Mouse (Mus musculus): ENCODE measurements at regions not wholly inside any gene's neighbourhood (a gene's known extent, or its start where the extent isn't known, plus 50 kb on each side); places are given as distances from the start of the nearest gene placed in this dataset.

DNA sequence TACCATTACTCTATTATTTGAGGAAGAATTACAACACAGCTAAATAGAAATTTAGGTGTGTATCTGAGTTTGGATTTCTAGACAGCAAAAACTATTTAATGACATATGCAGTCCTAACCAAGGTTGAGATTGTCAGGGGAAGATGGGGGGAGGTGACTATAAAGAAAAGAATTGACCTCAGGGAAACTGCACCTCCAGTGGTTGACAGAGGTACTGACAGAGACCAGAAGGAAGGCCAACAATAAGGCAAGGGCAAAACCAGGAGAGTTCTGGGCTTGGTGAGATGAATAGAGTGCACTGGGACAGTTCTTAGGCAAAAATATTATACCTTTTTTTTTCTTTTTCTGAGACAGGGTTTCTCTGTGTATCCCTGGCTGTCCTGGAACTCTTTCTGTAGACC, 280.2 kb upstream of the Camk1g start:
- peak; percentile 42; the same call in 1 of the 2 replicates for TF ChIP-seq CTCF (IDR thresholded peaks at IDR 0.05; ENCODE audit: low read depth)
- no peaks in the 10 kb centered on the region for H3K27me3 ChIP-seq (replicated peaks; ENCODE audit: control insufficient read depth, insufficient read depth, low read length)
- no peak overlapping the region for H3K27ac ChIP-seq (ENCODE audit: low read depth, low read length)
- no peaks in the 10 kb centered on the region for H3K36me3 ChIP-seq (ENCODE audit: control insufficient read depth, insufficient read depth)
- no peak overlapping the region for H3K4me3 ChIP-seq (ENCODE audit: low read depth, low read length)
- no peak overlapping the region for H3K4me2 ChIP-seq (replicated peaks; ENCODE audit: low read depth)
- H3K9ac ChIP-seq (ENCODE audit: low read depth, low read length) = no peak overlapping the region
- no peak for ATAC-seq
- no peaks in the 10 kb centered on the region for H3K9me3 ChIP-seq (ENCODE audit: control insufficient read depth)
- no peaks in the 10 kb centered on the region for H3K4me1 ChIP-seq (replicated peaks; ENCODE audit: control insufficient read depth, insufficient read depth, low read length)

DNA sequence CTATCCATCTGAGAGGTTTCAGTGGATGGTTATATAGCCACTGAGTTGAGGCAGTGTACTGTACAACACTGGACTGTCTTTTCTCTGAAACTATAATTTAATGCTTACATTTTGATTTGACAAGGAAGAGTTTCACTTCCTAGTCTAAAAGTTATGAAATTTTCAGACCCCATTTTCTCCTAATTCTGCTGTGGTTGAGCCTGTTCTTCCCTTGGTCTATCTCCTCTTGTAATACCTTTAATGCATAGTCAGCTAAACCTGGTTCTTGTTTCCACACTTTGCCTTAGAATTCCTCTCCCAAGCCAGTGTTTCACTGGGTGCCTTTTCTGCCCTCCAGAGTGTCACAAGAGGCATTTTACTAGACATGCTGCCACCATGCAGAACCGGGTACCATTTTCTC, 279.3 kb upstream of the Camk1g start:
- Histone ChIP-seq H3K4me3 (ENCODE audit: low read depth, low read length) (no peak overlapping the region), H3K36me3 (ENCODE audit: control insufficient read depth, insufficient read depth) (no peaks in the 10 kb centered on the region), H3K9me3 (ENCODE audit: control insufficient read depth) (no peaks in the 10 kb centered on the region), H3K27ac (ENCODE audit: low read depth, low read length) (no peak overlapping the region), H3K9ac (ENCODE audit: low read depth, low read length) (no peak overlapping the region), H3K4me2 (replicated peaks; ENCODE audit: low read depth) (no peak overlapping the region), H3K27me3 (replicated peaks; ENCODE audit: control insufficient read depth, insufficient read depth, low read length) (no peaks in the 10 kb centered on the region), H3K4me1 (replicated peaks; ENCODE audit: control insufficient read depth, insufficient read depth, low read length) (no peaks in the 10 kb centered on the region)
- TF ChIP-seq CTCF (IDR thresholded peaks at IDR 0.05; ENCODE audit: low read depth) = no peak
- whole genome bisulfite sequencing = 91% methylated on average over 1 of the region's 1 CpGs
- no peak for ATAC-seq

DNA sequence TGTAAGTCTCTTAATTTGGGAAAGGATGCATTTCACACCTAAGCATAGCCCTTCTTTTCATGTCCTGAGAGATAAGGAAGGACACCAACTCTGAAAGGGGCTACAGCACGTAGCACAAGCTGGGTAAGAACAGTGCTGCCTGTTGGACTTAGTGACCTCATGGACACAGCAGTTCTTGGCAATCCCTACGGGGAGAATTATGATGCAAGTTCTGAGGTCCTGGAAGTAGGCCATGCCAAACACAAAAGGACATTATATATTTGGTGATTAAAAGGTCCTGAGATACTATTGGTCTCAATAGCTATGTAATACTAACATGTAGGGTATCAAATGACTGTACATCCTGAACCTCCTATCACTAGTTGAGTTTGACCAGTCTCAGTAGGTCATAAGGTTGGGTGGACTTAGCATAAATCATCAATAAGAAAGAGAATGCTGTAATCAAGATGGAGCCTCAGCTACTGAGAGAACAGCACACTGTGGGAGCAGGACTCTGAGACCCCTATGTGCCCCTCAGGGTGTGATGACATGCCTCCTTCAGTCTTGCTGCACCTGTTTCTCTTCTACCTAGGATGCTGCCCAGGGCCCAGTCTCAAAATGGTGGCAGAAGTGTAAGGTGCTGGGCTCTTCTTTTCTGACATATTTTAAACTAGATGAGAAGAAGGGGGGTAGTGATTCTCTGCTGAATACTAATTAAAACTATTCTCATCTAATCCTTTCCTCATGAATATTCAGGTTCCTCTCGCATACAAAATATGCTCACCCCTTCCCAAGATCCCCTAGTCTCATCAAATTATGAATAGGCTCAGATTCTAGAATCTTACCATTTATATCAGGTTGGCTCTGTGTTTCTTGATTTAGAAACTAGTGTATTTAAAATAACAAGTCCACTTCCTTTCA, 277.5 kb upstream of the Camk1g start:
- no peaks in the 10 kb centered on the region for H3K27me3 ChIP-seq (replicated peaks; ENCODE audit: control insufficient read depth, insufficient read depth, low read length)
- H3K9me3 ChIP-seq (ENCODE audit: control insufficient read depth) = no peaks in the 10 kb centered on the region
- no peak overlapping the region for H3K27ac ChIP-seq (ENCODE audit: low read depth, low read length)
- no peak overlapping the region for H3K4me2 ChIP-seq (replicated peaks; ENCODE audit: low read depth)
- no peaks in the 10 kb centered on the region for H3K4me1 ChIP-seq (replicated peaks; ENCODE audit: control insufficient read depth, insufficient read depth, low read length)
- no peak overlapping the region for H3K4me3 ChIP-seq (ENCODE audit: low read depth, low read length)
- TF ChIP-seq CTCF (IDR thresholded peaks at IDR 0.05; ENCODE audit: low read depth) = no peak
- WGBS = 77% methylated on average over 3 of the region's 3 CpGs
- H3K9ac ChIP-seq (ENCODE audit: low read depth, low read length) = no peak overlapping the region
- ATAC-seq = no peak
- no peaks in the 10 kb centered on the region for H3K36me3 ChIP-seq (ENCODE audit: control insufficient read depth, insufficient read depth)

DNA sequence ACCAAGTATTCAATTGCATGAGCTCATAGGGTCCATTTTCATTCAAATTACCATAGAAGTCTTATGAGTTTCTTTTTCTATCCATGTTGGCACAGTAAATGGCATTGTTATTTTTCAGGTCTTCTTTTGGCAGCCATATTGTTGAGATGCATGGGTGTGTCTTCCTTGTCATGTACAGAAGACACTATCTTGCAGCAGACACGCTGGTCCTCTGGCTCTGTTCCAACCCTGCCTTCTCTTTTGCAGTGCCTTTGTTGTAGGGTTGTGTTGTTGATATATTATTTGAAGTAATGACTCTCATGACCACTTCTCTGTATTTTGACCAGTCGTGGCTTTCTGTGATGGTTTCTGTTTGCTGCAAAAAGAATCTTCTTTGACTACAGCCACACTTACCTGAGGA, 274.4 kb upstream of the Camk1g start:
- H3K27me3 ChIP-seq (replicated peaks; ENCODE audit: control insufficient read depth, insufficient read depth, low read length) = no peaks in the 10 kb centered on the region
- no peak overlapping the region for H3K4me3 ChIP-seq (ENCODE audit: low read depth, low read length)
- WGBS = 67% methylated on average over 2 of the region's 2 CpGs
- no peak for TF ChIP-seq CTCF (IDR thresholded peaks at IDR 0.05; ENCODE audit: low read depth)
- no peak overlapping the region for H3K4me2 ChIP-seq (replicated peaks; ENCODE audit: low read depth)
- no peak overlapping the region for H3K9ac ChIP-seq (ENCODE audit: low read depth, low read length)
- no peak overlapping the region for H3K27ac ChIP-seq (ENCODE audit: low read depth, low read length)
- no peaks in the 10 kb centered on the region for H3K9me3 ChIP-seq (ENCODE audit: control insufficient read depth)
- no peaks in the 10 kb centered on the region for H3K4me1 ChIP-seq (replicated peaks; ENCODE audit: control insufficient read depth, insufficient read depth, low read length)
- no peaks in the 10 kb centered on the region for H3K36me3 ChIP-seq (ENCODE audit: control insufficient read depth, insufficient read depth)
- no peak for ATAC-seq

DNA sequence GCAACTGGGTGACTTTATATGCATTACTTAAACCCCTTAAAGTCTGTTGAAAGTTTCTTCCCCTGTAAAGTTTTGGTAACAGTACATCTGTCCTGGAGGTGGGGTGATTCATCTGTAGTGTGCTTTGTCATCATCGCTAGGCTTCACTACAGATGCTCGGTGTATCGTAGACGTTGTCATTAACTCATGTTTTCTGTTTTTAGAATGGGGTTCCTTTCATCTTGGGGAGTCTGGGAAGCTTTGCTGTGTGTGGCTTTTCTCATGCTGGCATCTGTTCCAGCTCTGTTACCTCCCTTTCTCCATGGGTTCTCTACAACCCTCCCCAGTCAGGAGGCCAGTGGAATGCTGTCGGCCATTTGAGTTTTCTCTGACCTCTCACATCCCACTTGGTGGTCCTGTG, 266.4 kb upstream of the Camk1g start:
- ATAC-seq = no peak
- 56% methylated on average over 5 of the region's 5 CpGs for WGBS
- Histone ChIP-seq H3K27me3 (replicated peaks; ENCODE audit: control insufficient read depth, insufficient read depth, low read length) (no peaks in the 10 kb centered on the region), H3K4me1 (replicated peaks; ENCODE audit: control insufficient read depth, insufficient read depth, low read length) (no peaks in the 10 kb centered on the region), H3K9me3 (ENCODE audit: control insufficient read depth) (no peaks in the 10 kb centered on the region), H3K4me2 (replicated peaks; ENCODE audit: low read depth) (no peak overlapping the region), H3K36me3 (ENCODE audit: control insufficient read depth, insufficient read depth) (no peaks in the 10 kb centered on the region), H3K9ac (ENCODE audit: low read depth, low read length) (no peak overlapping the region), H3K4me3 (ENCODE audit: low read depth, low read length) (no peak overlapping the region), H3K27ac (ENCODE audit: low read depth, low read length) (no peak overlapping the region)
- TF ChIP-seq CTCF (IDR thresholded peaks at IDR 0.05; ENCODE audit: low read depth) = no peak

DNA sequence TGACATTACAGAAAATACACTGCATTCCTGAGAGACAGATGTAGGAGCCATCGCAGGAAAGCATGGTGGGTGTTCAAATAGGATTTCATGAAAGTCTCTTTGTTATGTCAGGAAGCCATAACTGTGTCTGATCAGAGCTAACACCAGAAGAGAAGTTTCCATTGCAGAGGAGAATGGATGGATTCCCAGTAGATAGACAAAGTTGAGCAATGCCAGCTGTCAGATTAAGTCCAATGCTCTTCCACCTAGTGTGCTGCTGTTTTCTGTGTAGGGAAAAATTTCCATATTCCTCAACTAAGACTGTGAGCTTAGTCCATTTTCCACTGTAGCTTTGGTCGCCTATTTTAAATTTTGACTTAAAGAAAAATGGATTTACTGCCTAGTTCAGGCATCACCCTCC, 262.0 kb upstream of the Camk1g start:
- ATAC-seq = no peak
- Histone ChIP-seq H3K4me1 (replicated peaks; ENCODE audit: control insufficient read depth, insufficient read depth, low read length) (no peaks in the 10 kb centered on the region), H3K27ac (ENCODE audit: low read depth, low read length) (no peak overlapping the region), H3K4me3 (ENCODE audit: low read depth, low read length) (no peak overlapping the region), H3K27me3 (replicated peaks; ENCODE audit: control insufficient read depth, insufficient read depth, low read length) (no peaks in the 10 kb centered on the region), H3K9me3 (ENCODE audit: control insufficient read depth) (no peaks in the 10 kb centered on the region), H3K36me3 (ENCODE audit: control insufficient read depth, insufficient read depth) (no peaks in the 10 kb centered on the region), H3K9ac (ENCODE audit: low read depth, low read length) (no peak overlapping the region), H3K4me2 (replicated peaks; ENCODE audit: low read depth) (no peak overlapping the region)
- 79% methylated on average over 2 of the region's 2 CpGs for WGBS
- no peak for TF ChIP-seq CTCF (IDR thresholded peaks at IDR 0.05; ENCODE audit: low read depth)

Data from intestine, postnatal 0 days (tissue).